In genomic region chr8:83182784-83183183, GRCm38 (mm10) we compare ENCODE assay signal across 17 mouse cellular contexts. TPM values are rescaled to one million over a fixed set of nuclear protein-coding genes. Genes with fewer than 3 reads are reported as not detected.
DNase-seq lines count a peak whose midpoint lies in the region; ATAC-seq and TF ChIP-seq lines count a peak whose summit lies in the region.
"Had no signal": no experiment of that assay in that cellular context is flagged by ENCODE, and none has a peak within 500 bp of the region (broad histone marks: within the 10 kb centered on the region; RNA-seq: fewer than 3 reads in every experiment).

No protein-coding gene starts in this region.

- no peak for TF ChIP-seq EP300 in lung, postnatal 0 days (IDR thresholded peaks at IDR 0.05)

- no peak for TF ChIP-seq CTCF in lung, postnatal 0 days (IDR thresholded peaks at IDR 0.05)
- no peak for TF ChIP-seq CTCF in hindbrain, postnatal 0 days (IDR thresholded peaks at IDR 0.05; ENCODE audit: low read depth)

- H3K36me3 ChIP-seq in forebrain, embryonic 15.5 days = no peaks in the 10 kb centered on the region
- no peaks in the 10 kb centered on the region for H3K36me3 ChIP-seq in forebrain, embryonic 11.5 days (ENCODE audit: control insufficient read depth, insufficient read depth, low read length)
- H3K36me3 ChIP-seq in lung, postnatal 0 days (ENCODE audit: insufficient read depth, low read length) = no peaks in the 10 kb centered on the region
- H3K36me3 ChIP-seq in hindbrain, postnatal 0 days (ENCODE audit: insufficient read depth, low read length) = no peaks in the 10 kb centered on the region
- H3K36me3 ChIP-seq in stomach, embryonic 14.5 days (ENCODE audit: control insufficient read depth, insufficient read depth, low read length) = no peaks in the 10 kb centered on the region

- no peak overlapping the region for H3K9ac ChIP-seq in forebrain, embryonic 15.5 days (replicated peaks)
- H3K9ac ChIP-seq in forebrain, embryonic 11.5 days (ENCODE audit: low read length) = no peak overlapping the region
- H3K9ac ChIP-seq in lung, postnatal 0 days (replicated peaks; ENCODE audit: low read depth) = no peak overlapping the region
- H3K9ac ChIP-seq in hindbrain, postnatal 0 days (replicated peaks; ENCODE audit: low read length) = no peak overlapping the region
- H3K9ac ChIP-seq in stomach, embryonic 14.5 days (replicated peaks; ENCODE audit: low read depth, low read length) = no peak overlapping the region

- H3K4me3 ChIP-seq in forebrain, embryonic 15.5 days = no peak overlapping the region
- H3K4me3 ChIP-seq in forebrain, embryonic 11.5 days (ENCODE audit: low read depth, low read length) = no peak overlapping the region
- no peak overlapping the region for H3K4me3 ChIP-seq in lung, postnatal 0 days (ENCODE audit: low read depth, low read length)
- H3K4me3 ChIP-seq in hindbrain, postnatal 0 days (ENCODE audit: low read length) = no peak overlapping the region
- no peak overlapping the region for H3K4me3 ChIP-seq in stomach, embryonic 14.5 days (ENCODE audit: low read depth, low read length)
- H3K4me3 ChIP-seq: erythroblast, embryonic 14.5 days; gastrocnemius, adult 2 months had no signal

- no peak overlapping the region for H3K4me2 ChIP-seq in forebrain, embryonic 15.5 days (replicated peaks)
- H3K4me2 ChIP-seq in forebrain, embryonic 11.5 days (ENCODE audit: low read depth, low read length, severe bottlenecking) = no peak overlapping the region
- H3K4me2 ChIP-seq in lung, postnatal 0 days (replicated peaks; ENCODE audit: low read depth, low read length) = no peak overlapping the region
- no peak overlapping the region for H3K4me2 ChIP-seq in hindbrain, postnatal 0 days (ENCODE audit: low read depth, low read length)
- no peak overlapping the region for H3K4me2 ChIP-seq in stomach, embryonic 14.5 days (replicated peaks; ENCODE audit: low read depth, low read length)
- H3K4me2 ChIP-seq: heart, embryonic 11.5 days had no signal

- peaks cover 18% of the 10 kb centered on the region for H3K4me1 ChIP-seq in forebrain, embryonic 15.5 days
- H3K4me1 ChIP-seq in forebrain, embryonic 11.5 days (replicated peaks; ENCODE audit: control insufficient read depth, insufficient read depth, low read length) = peaks cover 2% of the 10 kb centered on the region; the same call in 1 of the 2 replicates
- H3K4me1 ChIP-seq in lung, postnatal 0 days (ENCODE audit: insufficient read depth, low read depth, low read length) = peaks cover 11% of the 10 kb centered on the region
- H3K4me1 ChIP-seq in hindbrain, postnatal 0 days (ENCODE audit: insufficient read depth, low read length) = peaks cover 5% of the 10 kb centered on the region; the same call in 1 of the 2 replicates
- H3K4me1 ChIP-seq in stomach, embryonic 14.5 days (ENCODE audit: control insufficient read depth, insufficient read depth, low read length) = peaks cover 36% of the 10 kb centered on the region

- WGBS in forebrain, embryonic 15.5 days = 70% methylated on average over 5 of the region's 5 CpGs
- WGBS in forebrain, embryonic 11.5 days = 82% methylated on average over 5 of the region's 5 CpGs
- WGBS in lung, postnatal 0 days = 46% methylated on average over 5 of the region's 5 CpGs
- 62% methylated on average over 5 of the region's 5 CpGs for WGBS in hindbrain, postnatal 0 days
- WGBS in stomach, embryonic 14.5 days = 57% methylated on average over 5 of the region's 5 CpGs

- no peak for DNase-seq in forebrain, embryonic 11.5 days (ENCODE audit: low spot score)
- no peak for DNase-seq in lung, postnatal 0 days (ENCODE audit: low spot score)
- DNase-seq in lung, postnatal 4 days = no peak
- no peak for DNase-seq in hindbrain, postnatal 0 days (ENCODE audit: low spot score)
- DNase-seq in thymus, postnatal 25 days = no peak
- no peak for DNase-seq in cerebellum, adult 9-11 months
- DNase-seq: adrenal gland, postnatal 14 days; cerebellum, adult 11 months; embryo, embryonic 11 days; gastrocnemius, adult 2 months; kidney, postnatal 4 days; liver; lung, postnatal 14 days had no signal

- ATAC-seq in forebrain, embryonic 15.5 days (replicated peaks) = no peak
- ATAC-seq in forebrain, embryonic 11.5 days (replicated peaks; ENCODE audit: low FRiP score) = no peak
- no peak for ATAC-seq in lung, postnatal 0 days
- no peak for ATAC-seq in hindbrain, postnatal 0 days
- ATAC-seq in stomach, embryonic 14.5 days (ENCODE audit: insufficient number of reproducible peaks, insufficient read depth, low FRiP score, low read depth) = no peak

- no peaks in the 10 kb centered on the region for H3K9me3 ChIP-seq in forebrain, embryonic 15.5 days
- H3K9me3 ChIP-seq in forebrain, embryonic 11.5 days (ENCODE audit: control insufficient read depth, low read length) = no peaks in the 10 kb centered on the region
- no peaks in the 10 kb centered on the region for H3K9me3 ChIP-seq in lung, postnatal 0 days (ENCODE audit: low read length)
- no peaks in the 10 kb centered on the region for H3K9me3 ChIP-seq in hindbrain, postnatal 0 days (ENCODE audit: low read length)
- no peaks in the 10 kb centered on the region for H3K9me3 ChIP-seq in stomach, embryonic 14.5 days (ENCODE audit: control insufficient read depth, low read depth, low read length)

- 0 out of 2 replicates have a peak overlapping the region, but pooled peaks have one; percentile 9 for H3K27ac ChIP-seq in forebrain, embryonic 15.5 days (replicated peaks)
- no peak overlapping the region for H3K27ac ChIP-seq in forebrain, embryonic 11.5 days (ENCODE audit: low read depth, low read length)
- H3K27ac ChIP-seq in lung, postnatal 0 days (ENCODE audit: low read length) = 0 out of 2 replicates have a peak overlapping the region, but pooled peaks have one; percentile 14
- H3K27ac ChIP-seq in hindbrain, postnatal 0 days = 0 out of 2 replicates have a peak overlapping the region, but pooled peaks have one; percentile 2
- peak overlapping the region; percentile 92 for H3K27ac ChIP-seq in stomach, embryonic 14.5 days (ENCODE audit: low read length)
- H3K27ac ChIP-seq: gastrocnemius, adult 2 months had no signal

- no peaks in the 10 kb centered on the region for H3K27me3 ChIP-seq in forebrain, embryonic 15.5 days
- no peaks in the 10 kb centered on the region for H3K27me3 ChIP-seq in forebrain, embryonic 11.5 days (ENCODE audit: control insufficient read depth, insufficient read depth, low read length)
- H3K27me3 ChIP-seq in lung, postnatal 0 days (replicated peaks; ENCODE audit: insufficient read depth, low read length) = no peaks in the 10 kb centered on the region
- no peaks in the 10 kb centered on the region for H3K27me3 ChIP-seq in hindbrain, postnatal 0 days (ENCODE audit: insufficient read depth, low read length)
- no peaks in the 10 kb centered on the region for H3K27me3 ChIP-seq in stomach, embryonic 14.5 days (ENCODE audit: control insufficient read depth, insufficient read depth, low read length)

RNA-seq across cellular contexts. Expression of gene Gm10645, which starts 16.8 kb away (rescaled TPM):
- 5.5 and 8.1 TPM in 2 replicates for polyA plus RNA-seq in forebrain, embryonic 15.5 days (2015; fragmentation: Nextera tagmentation; extraction: Ambion mirVana)
- 2.8 and 4.1 TPM in 2 replicates for polyA plus RNA-seq in forebrain, embryonic 11.5 days (2014; fragmentation: Nextera tagmentation; extraction: Ambion mirVana)
- 1.0 and 1.4 TPM in 2 replicates for polyA plus RNA-seq in lung, postnatal 0 days (2015; fragmentation: Nextera tagmentation; extraction: Ambion mirVana)
- total RNA-seq in hindbrain, postnatal 0 days (2014; rRNA removed) = 1.2 and 4.2 TPM in 2 replicates
- 10.0 and 11.6 TPM in 2 replicates for polyA plus RNA-seq in hindbrain, postnatal 0 days (2015; fragmentation: Nextera tagmentation; extraction: Ambion mirVana)
- 5.6 and 5.7 TPM in 2 replicates for polyA plus RNA-seq in stomach, embryonic 14.5 days (2014; fragmentation: Nextera tagmentation; extraction: Ambion mirVana)
- total RNA-seq: adrenal gland, postnatal 14 days; gastrocnemius, adult 2 months had no signal
- polyA plus RNA-seq: erythroblast, embryonic 14.5 days had no signal

RNA-seq across cellular contexts. Expression of gene Tbc1d9, which starts 17.6 kb away (rescaled TPM):
- 11.9 and 16.1 TPM in 2 replicates for polyA plus RNA-seq in forebrain, embryonic 15.5 days (2015; fragmentation: Nextera tagmentation; extraction: Ambion mirVana)
- 7.6 and 9.3 TPM in 2 replicates for polyA plus RNA-seq in forebrain, embryonic 11.5 days (2014; fragmentation: Nextera tagmentation; extraction: Ambion mirVana)
- polyA plus RNA-seq in lung, postnatal 0 days (2015; fragmentation: Nextera tagmentation; extraction: Ambion mirVana) = 1.8 TPM in 2 replicates
- 123 and 128 TPM in 2 replicates for total RNA-seq in hindbrain, postnatal 0 days (2014; rRNA removed)
- polyA plus RNA-seq in hindbrain, postnatal 0 days (2015; fragmentation: Nextera tagmentation; extraction: Ambion mirVana) = 16.4 and 16.8 TPM in 2 replicates
- 5.0 TPM in 2 replicates for polyA plus RNA-seq in stomach, embryonic 14.5 days (2014; fragmentation: Nextera tagmentation; extraction: Ambion mirVana)
- polyA plus RNA-seq: erythroblast, embryonic 14.5 days had no signal
